Mouse (Mus musculus) MEL (cell line): Measurements from ENCODE around the gene Chsy1. TPM values are rescaled to one million over a fixed set of nuclear protein-coding genes. Genes with fewer than 3 reads are reported as not detected.

Experiments used
- DNase-seq: peaks from one replicate; pipeline ENCODE4 v3.0.0; 2011; ENCODE audit warnings: low read depth, low spot score
- H3K27ac ChIP-seq: 2 replicates; pipeline ENCODE4 v1.5.1; 2012; ENCODE audit warnings: low read depth, mild to moderate bottlenecking, control low read depth, low read length, moderate library complexity; ENCODE audit not compliant: control insufficient read depth
- H3K27me3 ChIP-seq, 2 experiments: fragments of 150-350 bp in 1 of 2; sonication (generic) in 1 of 2; 2 replicates each; pipeline ENCODE4 v1.6.1; 2012; ENCODE audit warnings: low read length in 2 of 2, mild to moderate bottlenecking in 2 of 2, improper control_type of control experiment in 1 of 2, moderate library complexity in 1 of 2; ENCODE audit not compliant: insufficient read depth in 2 of 2, control insufficient read depth in 1 of 2
- H3K36me3 ChIP-seq, 2 experiments: 2 replicates each; pipeline ENCODE4 v1.6.1; 2012 to 2014; ENCODE audit warnings: low read length in 2 of 2, improper control_type of control experiment in 1 of 2, inconsistent platforms in 1 of 2, mild to moderate bottlenecking in 1 of 2; ENCODE audit not compliant: insufficient read depth in 2 of 2, control insufficient read depth in 1 of 2
- H3K4me1 ChIP-seq, 2 experiments: fragments of 150-350 bp in 1 of 2; sonication (generic) in 1 of 2; 2 replicates each; pipeline ENCODE4 v1.6.1; 2012; ENCODE audit warnings: low read length in 2 of 2, improper control_type of control experiment in 1 of 2, mild to moderate bottlenecking in 1 of 2; ENCODE audit not compliant: insufficient read depth in 2 of 2, control insufficient read depth in 1 of 2
- H3K4me3 ChIP-seq, 2 experiments: fragments of 150-350 bp in 1 of 2; sonication (generic) in 1 of 2; 2 replicates each; pipeline ENCODE4 v1.5.1; 2012; ENCODE audit warnings: low read depth in 2 of 2, low read length in 2 of 2, mild to moderate bottlenecking in 2 of 2, moderate library complexity in 2 of 2, control low read depth in 1 of 2, improper control_type of control experiment in 1 of 2; ENCODE audit not compliant: control insufficient read depth in 1 of 2, insufficient read depth in 1 of 2
- H3K79me2 ChIP-seq: 2 replicates; pipeline ENCODE4 v1.6.1; 2012; ENCODE audit warnings: mild to moderate bottlenecking, low read length, moderate library complexity; ENCODE audit not compliant: control insufficient read depth, poor library complexity, insufficient read depth
- H3K9ac ChIP-seq: 2 replicates; pipeline ENCODE4 v1.6.1; 2012; ENCODE audit warnings: low read depth, mild to moderate bottlenecking, control low read depth, low read length, moderate library complexity; ENCODE audit not compliant: control insufficient read depth, poor library complexity, severe bottlenecking
- H3K9me3 ChIP-seq: fragments of 150-350 bp; sonication (generic); replicated peaks from 2 replicates; pipeline ENCODE4 v1.6.1; 2012; ENCODE audit warnings: mild to moderate bottlenecking, low read length, improper control_type of control experiment, moderate library complexity; ENCODE audit not compliant: insufficient read depth
- CHD1 ChIP-seq: IDR thresholded peaks from 2 replicates; pipeline ENCODE4 v1.6.1; 2012; ENCODE audit warnings: low read depth, mild to moderate bottlenecking, inconsistent platforms, low read length, improper control_type of control experiment
- CHD2 ChIP-seq: IDR thresholded peaks from 2 replicates; pipeline ENCODE4 v1.6.1; 2011; ENCODE audit warnings: low read length, improper control_type of control experiment
- CTCF ChIP-seq, 3 experiments: IDR thresholded peaks in 2 of 3; conservative IDR thresholded peaks in 1 of 3; 2 replicates each; pipeline ENCODE4 v1.5.1; 2011 to 2012; ENCODE audit warnings: low read length in 3 of 3, low read depth in 2 of 3, mild to moderate bottlenecking in 2 of 3, improper control_type of control experiment in 1 of 3, inconsistent platforms in 1 of 3, mixed read lengths in 1 of 3, moderate library complexity in 1 of 3; ENCODE audit not compliant: control insufficient read depth in 1 of 3, insufficient read depth in 1 of 3, poor library complexity in 1 of 3, severe bottlenecking in 1 of 3
- E2F4 ChIP-seq: IDR thresholded peaks from 2 replicates; pipeline ENCODE4 v1.6.1; 2011; ENCODE audit warnings: low read depth, low read length, improper control_type of control experiment, borderline replicate concordance
- MAFK ChIP-seq: IDR thresholded peaks from 2 replicates; pipeline ENCODE4 v1.6.1; 2011; ENCODE audit warnings: low read depth, mild to moderate bottlenecking, low read length, improper control_type of control experiment, borderline replicate concordance
- MEF2A ChIP-seq: IDR thresholded peaks from 2 replicates; pipeline ENCODE4 v1.6.1; 2014; ENCODE audit warnings: low read depth, mild to moderate bottlenecking, inconsistent platforms, low read length, improper control_type of control experiment; ENCODE audit not compliant: poor library complexity, insufficient replicate concordance, severe bottlenecking; ENCODE audit errors: extremely low read depth
- NRF1 ChIP-seq: IDR thresholded peaks from 2 replicates; pipeline ENCODE4 v1.6.1; 2014; ENCODE audit warnings: low read depth, mild to moderate bottlenecking, inconsistent platforms, low read length, improper control_type of control experiment, moderate library complexity; ENCODE audit not compliant: poor library complexity, insufficient read depth, severe bottlenecking
- POLR2AphosphoS2 ChIP-seq: IDR thresholded peaks from 2 replicates; pipeline ENCODE4 v1.6.1; 2011; ENCODE audit warnings: low read length, improper control_type of control experiment
- TBP ChIP-seq: IDR thresholded peaks from 2 replicates; pipeline ENCODE4 v1.8.0; 2011; ENCODE audit warnings: low read depth, low read length, improper control_type of control experiment
- USF2 ChIP-seq, 2 experiments: IDR thresholded peaks; 2 replicates each; pipeline ENCODE4 v1.6.1; 2011 to 2012; ENCODE audit warnings: improper control_type of control experiment in 2 of 2, low read length in 2 of 2, borderline replicate concordance in 1 of 2, inconsistent platforms in 1 of 2, low read depth in 1 of 2, mild to moderate bottlenecking in 1 of 2; ENCODE audit not compliant: insufficient read depth in 1 of 2
- ZMIZ1 ChIP-seq: IDR thresholded peaks from 2 replicates; pipeline ENCODE4 v1.6.1; 2012; ENCODE audit warnings: low read depth, mild to moderate bottlenecking, inconsistent platforms, low read length, improper control_type of control experiment, moderate library complexity
- ZNF384 ChIP-seq: IDR thresholded peaks from 2 replicates; pipeline ENCODE4 v1.6.1; 2012; ENCODE audit warnings: low read depth, mild to moderate bottlenecking, inconsistent platforms, low read length, improper control_type of control experiment
- polyA plus RNA-seq, 2 experiments: library from polyadenylated mRNA; stranded (reverse) in 1 of 2; unstranded in 1 of 2; fragments of >175 nt in 1 of 2; fragments of >200 nt in 1 of 2; gene quantifications; 2 replicates each; pipeline versions ENCODE4 v1.2.1 to v1.2.4; 2012; ENCODE audit warnings: low replicate concordance in 2 of 2, low read depth in 1 of 2; ENCODE audit not compliant: insufficient read length in 2 of 2, insufficient read depth in 1 of 2, missing spikeins in 1 of 2
- total RNA-seq: library from RNA; depleted of rRNA; stranded (reverse); fragments of 300-350 nt; gene quantifications from 2 replicates; pipeline ENCODE4 v1.2.3, GENCODE M21; 2012

Gene Chsy1
- total and polyA plus RNA-seq, 3 experiments: 8.5 to 10.3 TPM; not detected in 1

DNA sequence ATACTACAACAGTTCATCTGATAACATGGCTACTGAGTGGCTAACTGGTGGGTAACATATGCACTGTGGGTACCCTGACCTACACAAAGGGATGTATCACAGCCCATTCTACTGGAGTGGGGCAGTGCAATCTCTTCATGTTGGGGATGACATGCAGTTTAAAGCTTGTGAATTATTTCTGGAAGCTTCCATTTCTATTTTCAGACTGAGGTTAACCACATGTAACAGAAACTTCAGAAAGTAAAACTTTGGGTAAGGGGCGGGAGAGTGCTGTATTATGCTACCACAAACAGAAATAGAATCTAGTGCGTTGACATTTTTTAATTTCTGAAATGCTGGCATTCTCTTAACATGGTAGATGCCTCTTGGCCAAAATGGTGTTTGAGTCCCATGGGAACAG is 100.6 kb downstream of the Chsy1 start:
- H3K9ac ChIP-seq: no peak overlapping the region
- peak; percentile 50; the same call in 1 of the 2 replicates for TF ChIP-seq MEF2A
- TF ChIP-seq CHD2: no peak
- DNase-seq: no peak
- H3K79me2 ChIP-seq: no peaks in the 10 kb centered on the region
- H3K9me3 ChIP-seq: no peaks in the 10 kb centered on the region
- H3K27ac ChIP-seq: no peak overlapping the region
- H3K4me3 ChIP-seq: no peak overlapping the region
- no peaks in the 10 kb centered on the region for H3K27me3 ChIP-seq
- H3K36me3 ChIP-seq: no peaks in the 10 kb centered on the region
- H3K4me1 ChIP-seq: peaks cover 4 to 6% of the 10 kb centered on the region in 2 experiments; a peak in 2 of 4 replicates

DNA sequence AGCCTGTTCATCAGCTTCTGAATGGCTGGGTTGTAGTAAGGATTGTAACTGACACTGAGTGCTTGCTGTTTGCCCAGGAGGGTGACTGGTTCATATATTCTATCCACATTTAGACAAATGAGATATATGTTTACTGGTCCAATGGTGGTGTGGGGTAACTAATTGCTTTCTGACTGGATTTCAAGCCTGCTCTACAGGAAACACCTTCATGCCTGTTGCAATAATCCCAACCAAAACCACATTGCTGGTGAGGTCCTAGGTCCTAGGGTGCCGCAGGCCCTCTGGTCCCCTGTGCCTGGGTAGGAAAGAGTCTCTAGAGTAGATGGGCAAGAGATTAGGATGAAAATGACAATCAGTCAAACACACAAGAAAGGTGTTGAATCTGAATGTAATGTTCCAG is 103.6 kb downstream of the Chsy1 start:
- H3K36me3 ChIP-seq: no peaks in the 10 kb centered on the region
- H3K9ac ChIP-seq: no peak overlapping the region
- DNase-seq: no peak
- no peak overlapping the region for H3K27ac ChIP-seq
- no peaks in the 10 kb centered on the region for H3K9me3 ChIP-seq
- no peak for TF ChIP-seq NRF1
- no peak for TF ChIP-seq CTCF (IDR thresholded peaks at IDR 0.05 in 2 of 3, conservative IDR thresholded peaks at IDR 0.05 in 1 of 3; ENCODE audit: control insufficient read depth in 1 of 3, insufficient read depth in 1 of 3, low read depth in 2 of 3, low read length in 3 of 3, poor library complexity in 1 of 3, severe bottlenecking in 1 of 3)
- no peak for TF ChIP-seq TBP
- H3K79me2 ChIP-seq: no peaks in the 10 kb centered on the region
- H3K4me3 ChIP-seq: no peak overlapping the region
- H3K4me1 ChIP-seq: peaks cover 4 to 6% of the 10 kb centered on the region in 2 experiments; a peak in 2 of 4 replicates
- no peaks in the 10 kb centered on the region for H3K27me3 ChIP-seq

DNA sequence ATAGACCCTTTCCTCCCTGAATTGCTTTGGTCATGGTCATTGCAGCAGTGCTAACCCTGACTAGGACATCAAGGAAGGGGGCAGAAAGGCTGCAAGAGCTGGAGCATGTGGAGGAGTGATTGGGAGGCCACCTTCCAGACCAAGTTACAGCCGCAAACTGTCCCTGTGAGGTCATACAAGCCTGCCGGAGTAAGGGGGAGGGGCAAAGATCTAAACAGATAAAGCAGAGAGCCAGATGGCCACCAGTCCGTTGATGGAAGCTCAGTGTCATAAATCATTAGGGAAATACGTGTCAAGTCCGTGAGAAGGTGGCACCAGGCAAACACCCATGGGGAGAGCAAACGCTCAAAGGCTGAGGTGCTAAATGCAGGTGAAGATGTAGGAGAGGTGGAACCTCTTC is 105.2 kb downstream of the Chsy1 start:
- Histone ChIP-seq H3K36me3 (peaks cover 0 to 5% of the 10 kb centered on the region in 2 experiments; a peak in 2 of 4 replicates), H3K79me2 (no peaks in the 10 kb centered on the region), H3K27me3 (no peaks in the 10 kb centered on the region), H3K4me3 (no peak overlapping the region), H3K27ac (no peak overlapping the region), H3K4me1 (peaks cover 13 to 19% of the 10 kb centered on the region in 2 experiments), H3K9me3 (no peaks in the 10 kb centered on the region), H3K9ac (no peak overlapping the region)
- TF ChIP-seq E2F4 (no peak), MEF2A (no peak)
- DNase-seq: no peak

DNA sequence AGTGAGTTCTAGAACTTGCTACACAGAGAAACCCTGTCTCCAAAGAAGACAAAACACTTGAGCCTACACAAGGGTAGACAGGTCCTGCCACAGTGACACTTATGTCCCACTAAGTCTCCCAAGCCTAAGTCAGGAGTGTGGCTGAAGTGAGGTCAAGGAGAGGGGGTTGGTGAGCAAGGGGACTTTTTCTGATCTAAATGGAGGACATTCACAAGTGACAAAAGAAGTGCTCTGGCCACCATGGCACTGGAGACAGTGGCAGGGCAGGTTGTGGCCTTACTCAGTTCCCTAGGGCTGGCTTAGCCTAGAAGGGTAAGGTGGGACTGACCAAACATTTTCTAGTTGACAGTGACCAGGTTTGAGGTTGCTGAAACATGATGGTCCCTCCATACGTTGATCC is 106.6 kb downstream of the Chsy1 start:
- Histone ChIP-seq H3K9ac (no peak overlapping the region), H3K27ac (no peak overlapping the region), H3K79me2 (no peaks in the 10 kb centered on the region), H3K36me3 (peaks cover 0 to 5% of the 10 kb centered on the region in 2 experiments; a peak in 2 of 4 replicates), H3K9me3 (no peaks in the 10 kb centered on the region), H3K27me3 (no peaks in the 10 kb centered on the region), H3K4me3 (no peak overlapping the region), H3K4me1 (peaks cover 11 to 28% of the 10 kb centered on the region in 2 experiments)
- DNase-seq: no peak
- TF ChIP-seq MEF2A (no peak), MAFK (no peak), POLR2AphosphoS2 (no peak), CHD1 (no peak), ZMIZ1 (no peak), USF2 (IDR thresholded peaks at IDR 0.05; ENCODE audit: borderline replicate concordance in 1 of 2, insufficient read depth in 1 of 2, low read depth in 1 of 2, low read length in 2 of 2) (no peak), E2F4 (no peak), ZNF384 (no peak)
